Comparison of ENCODE assay signal across 13 mouse cellular contexts in genomic region chr3:90085281-90085680, GRCm38 (mm10). TPM values are rescaled to one million over a fixed set of nuclear protein-coding genes. Genes with fewer than 3 reads are reported as not detected.
DNase-seq lines count a peak whose midpoint lies in the region; ATAC-seq and TF ChIP-seq lines count a peak whose summit lies in the region.
"Had no signal": no experiment of that assay in that cellular context is flagged by ENCODE, and none has a peak within 500 bp of the region (broad histone marks: within the 10 kb centered on the region; RNA-seq: fewer than 3 reads in every experiment).

No protein-coding gene starts in this region.

- no peak for TF ChIP-seq CTCF in kidney, adult 2 months (conservative IDR thresholded peaks at IDR 0.05; ENCODE audit: insufficient read depth, insufficient read length, low read depth, low read length)

- 60% methylated on average over 6 of the region's 6 CpGs for WGBS in kidney, adult 2 months
- WGBS in kidney, embryonic 16.5 days: 85% methylated on average over 6 of the region's 6 CpGs
- 76% methylated on average over 6 of the region's 6 CpGs for WGBS in heart, embryonic 15.5 days

- H3K27ac ChIP-seq in kidney, adult 2 months (ENCODE audit: insufficient read depth, low read depth, low read length): 0 out of 2 replicates have a peak overlapping the region, but pooled peaks have one; percentile 28
- no peak overlapping the region for H3K27ac ChIP-seq in kidney, embryonic 16.5 days (ENCODE audit: low read length)
- peak overlapping the region; percentile 98; the same call in 1 of the 2 replicates for H3K27ac ChIP-seq in heart, embryonic 15.5 days

- no peak overlapping the region for H3K4me3 ChIP-seq in kidney, adult 2 months (ENCODE audit: insufficient read depth, low read depth, low read length)
- no peak overlapping the region for H3K4me3 ChIP-seq in kidney, embryonic 16.5 days (ENCODE audit: low read length)
- H3K4me3 ChIP-seq in heart, embryonic 15.5 days: no peak overlapping the region
- H3K4me3 ChIP-seq: embryonic facial prominence, embryonic 13.5 days; midbrain, embryonic 12.5 days had no signal

- ATAC-seq in kidney, embryonic 16.5 days (ENCODE audit: low FRiP score, low TSS enrichment): no peak
- no peak for ATAC-seq in heart, embryonic 15.5 days (replicated peaks; ENCODE audit: insufficient number of reproducible peaks, insufficient read depth, low FRiP score, low read depth)
- peak; percentile 7; the same call in 1 of the 2 replicates for ATAC-seq in megakaryocyte progenitor cell, adult 5-6 weeks (replicated peaks; ENCODE audit: poor library complexity)
- no peak for ATAC-seq in cerebellum, adult (ENCODE audit: insufficient number of reproducible peaks, low FRiP score, low TSS enrichment)

- peaks cover 5% of the 10 kb centered on the region for H3K36me3 ChIP-seq in kidney, adult 2 months (ENCODE audit: control insufficient read depth, insufficient read depth, low read length)
- peaks cover 40% of the 10 kb centered on the region for H3K36me3 ChIP-seq in kidney, embryonic 16.5 days (ENCODE audit: insufficient read depth, low read length)
- peaks cover 46% of the 10 kb centered on the region for H3K36me3 ChIP-seq in heart, embryonic 15.5 days

- H3K4me1 ChIP-seq in kidney, adult 2 months (ENCODE audit: control insufficient read depth, insufficient read depth, low read length): peaks cover 39% of the 10 kb centered on the region
- peaks cover 44% of the 10 kb centered on the region for H3K4me1 ChIP-seq in kidney, embryonic 16.5 days (ENCODE audit: insufficient read depth, low read length)
- peaks cover 52% of the 10 kb centered on the region for H3K4me1 ChIP-seq in heart, embryonic 15.5 days (replicated peaks)

- TF ChIP-seq POLR2A in kidney, adult 2 months (IDR thresholded peaks at IDR 0.05; ENCODE audit: low read depth, low read length): no peak

- H3K27me3 ChIP-seq in kidney, adult 2 months (replicated peaks; ENCODE audit: control insufficient read depth, insufficient read depth, low read length): no peaks in the 10 kb centered on the region
- H3K27me3 ChIP-seq in kidney, embryonic 16.5 days (ENCODE audit: insufficient read depth, low read length): no peaks in the 10 kb centered on the region
- H3K27me3 ChIP-seq in heart, embryonic 15.5 days: no peaks in the 10 kb centered on the region
- H3K27me3 ChIP-seq: embryonic facial prominence, embryonic 13.5 days; midbrain, embryonic 12.5 days had no signal

- DNase-seq in kidney, adult 2 months: peak; percentile 32
- peak; percentile 57 for DNase-seq in NIH3T3 (ENCODE audit: low read depth)
- DNase-seq in urinary bladder, postnatal 10 days (ENCODE audit: low spot score): no peak
- DNase-seq in urinary bladder, adult 2 months (ENCODE audit: low spot score): no peak
- DNase-seq: kidney, adult 9 months; retina, postnatal 1 day; thymus, postnatal 14 days had no signal

- H3K4me2 ChIP-seq in kidney, embryonic 16.5 days (replicated peaks; ENCODE audit: low read depth, low read length): no peak overlapping the region
- H3K4me2 ChIP-seq in heart, embryonic 15.5 days: no peak overlapping the region; the same call in 1 of the 2 replicates
- H3K4me2 ChIP-seq: embryonic facial prominence, embryonic 13.5 days; midbrain, embryonic 12.5 days had no signal

- no peak overlapping the region for H3K9ac ChIP-seq in kidney, embryonic 16.5 days (replicated peaks; ENCODE audit: low read length)
- H3K9ac ChIP-seq in heart, embryonic 15.5 days: no peak overlapping the region
- H3K9ac ChIP-seq: embryonic facial prominence, embryonic 13.5 days; midbrain, embryonic 12.5 days had no signal

- no peaks in the 10 kb centered on the region for H3K9me3 ChIP-seq in kidney, embryonic 16.5 days (ENCODE audit: low read length)
- H3K9me3 ChIP-seq in heart, embryonic 15.5 days (replicated peaks): no peaks in the 10 kb centered on the region
- H3K9me3 ChIP-seq: embryonic facial prominence, embryonic 13.5 days; midbrain, embryonic 12.5 days had no signal

RNA-seq across cellular contexts. Expression of gene Tpm3, which starts 12.8 kb away (rescaled TPM):
- polyA plus RNA-seq in kidney, adult 2 months (2012; rRNA removed): 75.5 and 95.4 TPM in 2 replicates
- 543 and 583 TPM in 2 replicates for polyA plus RNA-seq in kidney, embryonic 16.5 days (2015; fragmentation: Nextera tagmentation; extraction: Ambion mirVana)
- 239 and 307 TPM in 2 replicates for polyA plus RNA-seq in heart, embryonic 15.5 days (2015; fragmentation: Nextera tagmentation; extraction: Ambion mirVana)
- total RNA-seq in megakaryocyte progenitor cell, adult 5-6 weeks (2015): 515 and 516 TPM in 2 replicates
- total RNA-seq in megakaryocyte progenitor cell, adult 5-6 weeks (2017): 880 and 886 TPM in 2 replicates
- polyA plus RNA-seq in urinary bladder, adult 2 months (2012; rRNA removed): 198 and 201 TPM in 2 replicates

RNA-seq across cellular contexts. Expression of gene Nup210l, which starts 18.7 kb away (rescaled TPM):
- 0.12 and 0.14 TPM in 2 replicates for polyA plus RNA-seq in kidney, adult 2 months (2012; rRNA removed)
- 0.36 and 0.60 TPM in 2 replicates for polyA plus RNA-seq in kidney, embryonic 16.5 days (2015; fragmentation: Nextera tagmentation; extraction: Ambion mirVana)
- polyA plus RNA-seq in heart, embryonic 15.5 days (2015; fragmentation: Nextera tagmentation; extraction: Ambion mirVana): 0.20 and 0.25 TPM in 2 replicates
- total RNA-seq in megakaryocyte progenitor cell, adult 5-6 weeks (2015): 0.90 and 0.99 TPM in 2 replicates
- 0.47 and 0.71 TPM in 2 replicates for total RNA-seq in megakaryocyte progenitor cell, adult 5-6 weeks (2017)
- polyA plus RNA-seq in urinary bladder, adult 2 months (2012; rRNA removed): 0.55 and 0.80 TPM in 2 replicates

RNA-seq across cellular contexts. Expression of gene Ubap2l, which starts 32.9 kb away (rescaled TPM):
- 105 and 108 TPM in 2 replicates for polyA plus RNA-seq in kidney, adult 2 months (2012; rRNA removed)
- polyA plus RNA-seq in kidney, embryonic 16.5 days (2015; fragmentation: Nextera tagmentation; extraction: Ambion mirVana): 152 and 198 TPM in 2 replicates
- polyA plus RNA-seq in heart, embryonic 15.5 days (2015; fragmentation: Nextera tagmentation; extraction: Ambion mirVana): 120 and 126 TPM in 2 replicates
- 187 and 189 TPM in 2 replicates for total RNA-seq in megakaryocyte progenitor cell, adult 5-6 weeks (2015)
- 94.2 and 145 TPM in 2 replicates for total RNA-seq in megakaryocyte progenitor cell, adult 5-6 weeks (2017)
- 85.2 and 100 TPM in 2 replicates for polyA plus RNA-seq in urinary bladder, adult 2 months (2012; rRNA removed)

RNA-seq across cellular contexts. Expression of gene 4933434E20Rik, which starts 33.8 kb away (rescaled TPM):
- 53.0 and 56.2 TPM in 2 replicates for polyA plus RNA-seq in kidney, adult 2 months (2012; rRNA removed)
- 184 and 187 TPM in 2 replicates for polyA plus RNA-seq in kidney, embryonic 16.5 days (2015; fragmentation: Nextera tagmentation; extraction: Ambion mirVana)
- polyA plus RNA-seq in heart, embryonic 15.5 days (2015; fragmentation: Nextera tagmentation; extraction: Ambion mirVana): 129 and 134 TPM in 2 replicates
- 54.6 and 65.9 TPM in 2 replicates for total RNA-seq in megakaryocyte progenitor cell, adult 5-6 weeks (2015)
- total RNA-seq in megakaryocyte progenitor cell, adult 5-6 weeks (2017): 36.0 and 42.3 TPM in 2 replicates
- 85.5 and 91.1 TPM in 2 replicates for polyA plus RNA-seq in urinary bladder, adult 2 months (2012; rRNA removed)

Comparison
In these comparisons a context has a peak if more than half of its experiments do, and no peak if none do; other contexts are left out.
1. DNase-seq: peak in kidney, adult 2 months (single experiment) and NIH3T3 (single experiment); none in urinary bladder, postnatal 10 days (single experiment) and urinary bladder, adult 2 months (single experiment).